Mouse (Mus musculus) limb, embryonic 12.5 days (tissue): ENCODE measurements around the gene Thbs4. TPM values are rescaled to one million over a fixed set of nuclear protein-coding genes. Genes with fewer than 3 reads are reported as not detected.

Experiments used
- polyA plus RNA-seq: library from polyadenylated mRNA; unstranded; fragments of >200 nt; fragmentation: Nextera tagmentation; extraction: Ambion mirVana; gene quantifications from 2 replicates; pipeline ENCODE4 v1.2.1, GENCODE M21; 2016

Gene Thbs4
- polyA plus RNA-seq, 1 experiment from 2014 or later, result 2.9 TPM

Other genes with a start within 250 kb of the Thbs4 start
- not detected in 2 replicates for gene Spz1, start 218.6 kb downstream of the Thbs4 start, polyA plus RNA-seq
- gene Serinc5, start 183.7 kb downstream of the Thbs4 start, polyA plus RNA-seq, result 10.2 and 11.0 TPM in 2 replicates
- gene Mtx3, start 49.9 kb upstream of the Thbs4 start, polyA plus RNA-seq, result 4.9 and 5.4 TPM in 2 replicates